Mouse (Mus musculus): ENCODE results near the gene Snai3.

- no peak for TF ChIP-seq CTCF (IDR thresholded peaks at IDR 0.05; ENCODE audit: low read depth, low read length)
- no peak for TF ChIP-seq POLR2A (IDR thresholded peaks at IDR 0.05; ENCODE audit: insufficient read depth, low read length)
- TF ChIP-seq EP300 (IDR thresholded peaks at IDR 0.05; ENCODE audit: insufficient read depth, low read depth, low read length) = no peak
Measured at GRCm38 (mm10) chr8:122462510-122462909, 2.0 kb upstream of the Snai3 start.
